Mouse (Mus musculus): ENCODE measurements at regions not wholly inside any gene's neighbourhood (a gene's known extent, or its start where the extent isn't known, plus 50 kb on each side); places are given as distances from the start of the nearest gene placed in this dataset.

DNA sequence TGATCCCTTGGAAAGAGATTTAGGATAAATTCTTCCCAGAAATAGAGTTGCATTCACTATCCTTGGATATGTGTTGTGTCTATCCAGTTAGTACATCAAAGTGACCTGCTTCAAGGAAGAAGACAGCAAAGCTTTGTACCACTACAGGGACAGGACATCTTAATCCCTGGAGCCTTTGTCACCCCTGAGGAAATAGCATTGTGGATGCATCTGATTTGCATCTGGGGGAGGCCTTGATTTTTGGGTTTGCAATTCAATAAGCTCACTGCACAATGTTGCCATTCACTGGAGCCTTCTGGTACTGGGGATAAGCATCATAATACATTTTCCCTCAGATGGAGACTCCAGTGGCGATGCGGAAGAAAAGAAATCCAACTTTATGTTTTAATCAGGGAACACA lies 229.2 kb upstream of the Dcn start:
- TF ChIP-seq CTCF (IDR thresholded peaks at IDR 0.05; ENCODE audit: extremely low read depth, insufficient read length, insufficient replicate concordance, low read depth, low read length) (no peak), POLR2A (IDR thresholded peaks at IDR 0.05; ENCODE audit: low read depth, low read length) (no peak)
